Mouse (Mus musculus) brain, embryonic 14.5 days (tissue): Measurements from ENCODE around the gene Stk24. TPM values are rescaled to one million over a fixed set of nuclear protein-coding genes. Genes with fewer than 3 reads are reported as not detected.
A peak's percentile ranks its signal among the peaks of the same experiment; 100 is the strongest.

Source experiments
- DNase-seq: peaks from one replicate; pipeline ENCODE4 v3.0.0-alpha.2; 2011; ENCODE audit warnings: low read depth
- CTCF ChIP-seq: fragments of 200-500 bp; IDR thresholded peaks from 2 replicates; pipeline ENCODE4 v1.5.1; 2012; ENCODE audit warnings: inconsistent platforms, mild to moderate bottlenecking, moderate library complexity, borderline replicate concordance; ENCODE audit not compliant: insufficient read depth, insufficient read length; ENCODE audit errors: extremely low read depth
- POLR2A ChIP-seq: fragments of 200-500 bp; IDR thresholded peaks from 2 replicates; pipeline ENCODE4 v1.6.1; 2012; ENCODE audit warnings: mild to moderate bottlenecking, inconsistent platforms, borderline replicate concordance; ENCODE audit not compliant: poor library complexity, insufficient read depth, insufficient read length, severe bottlenecking; ENCODE audit errors: extremely low read depth
- polyA plus RNA-seq: library from polyadenylated mRNA; depleted of rRNA; stranded (reverse); fragments of >200 nt; gene quantifications from 2 replicates; pipeline ENCODE4 v1.2.3, GENCODE M21; 2012

The Stk24 gene
- polyA plus RNA-seq, 1 experiment = 29.7 TPM

- no peak for DNase-seq
- no peak for TF ChIP-seq CTCF
- TF ChIP-seq POLR2A = no peak
Observed at GRCm38 (mm10) chr14:121359015-121359414, 20.8 kb downstream of the Stk24 start.

GRCm38 (mm10) chr14:121358327-121358726 lies 21.5 kb downstream of the Stk24 start:
- TF ChIP-seq CTCF (no peak), POLR2A (no peak)
- DNase-seq = no peak

DNA sequence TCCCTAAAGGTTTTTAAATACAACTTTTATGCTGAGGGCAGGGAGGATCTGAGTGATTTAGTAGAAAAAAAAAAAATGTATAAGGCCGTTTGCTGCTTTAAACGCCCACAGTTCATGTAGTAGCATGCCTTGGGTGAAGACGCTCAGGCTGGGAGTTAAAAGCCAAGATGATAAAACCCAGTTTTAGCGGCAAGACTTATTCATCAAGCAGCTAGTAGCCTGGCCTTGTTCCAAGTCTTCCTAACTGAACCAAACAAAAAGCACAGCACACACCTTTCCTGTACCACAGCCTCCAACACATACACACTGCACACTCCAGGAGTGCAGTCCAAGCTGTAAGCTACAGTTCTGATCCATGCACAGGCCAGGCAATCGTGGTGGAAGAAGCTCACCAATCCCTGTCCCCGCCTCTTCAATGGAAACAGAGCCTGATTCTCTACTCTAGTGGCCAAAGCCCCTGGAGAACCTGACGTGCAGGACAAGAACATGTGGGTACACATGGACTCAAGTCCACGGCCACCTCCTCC lies 23.4 kb downstream of the Stk24 start:
- TF ChIP-seq CTCF = no peak
- TF ChIP-seq POLR2A = no peak
- peak; percentile 37 for DNase-seq

GRCm38 (mm10) chr14:121355732-121356131 lies 24.1 kb downstream of the Stk24 start:
- no peak for TF ChIP-seq CTCF
- TF ChIP-seq POLR2A = no peak
- no peak for DNase-seq

DNA sequence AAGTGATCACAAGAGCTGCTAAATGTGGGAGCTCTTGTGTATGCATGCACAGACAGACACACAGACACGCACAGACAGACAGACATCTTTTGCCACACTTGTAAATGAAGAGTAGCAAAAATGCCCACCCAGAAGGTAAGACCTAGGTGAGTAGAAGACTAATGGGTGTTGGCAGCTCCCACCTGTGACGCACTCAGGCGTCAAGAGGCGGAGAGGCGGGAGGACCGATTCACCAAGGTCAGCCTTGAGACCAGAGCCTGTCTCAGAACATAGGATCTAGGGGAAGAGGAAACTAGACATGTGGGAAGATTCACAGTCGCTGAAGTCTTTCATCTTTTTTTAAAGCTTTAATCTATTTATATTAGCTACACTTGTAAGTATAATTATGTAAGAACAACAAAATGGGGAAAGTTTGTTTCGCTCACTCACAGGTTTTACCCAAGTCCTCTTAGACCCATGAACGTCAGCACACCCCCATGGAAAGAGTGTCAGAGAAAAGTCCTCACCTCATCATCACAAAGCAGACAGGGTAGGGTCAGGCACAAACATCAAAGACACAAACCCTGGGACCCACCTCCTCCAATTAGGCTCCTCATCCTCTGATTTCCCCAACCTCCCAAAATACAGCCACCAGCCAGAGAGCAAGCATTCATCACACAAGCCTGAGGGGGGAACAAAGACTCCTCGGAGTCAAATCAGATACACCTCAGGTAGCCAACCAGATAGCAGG lies 26.0 kb downstream of the Stk24 start:
- TF ChIP-seq CTCF (no peak), POLR2A (no peak)
- no peak for DNase-seq

DNA sequence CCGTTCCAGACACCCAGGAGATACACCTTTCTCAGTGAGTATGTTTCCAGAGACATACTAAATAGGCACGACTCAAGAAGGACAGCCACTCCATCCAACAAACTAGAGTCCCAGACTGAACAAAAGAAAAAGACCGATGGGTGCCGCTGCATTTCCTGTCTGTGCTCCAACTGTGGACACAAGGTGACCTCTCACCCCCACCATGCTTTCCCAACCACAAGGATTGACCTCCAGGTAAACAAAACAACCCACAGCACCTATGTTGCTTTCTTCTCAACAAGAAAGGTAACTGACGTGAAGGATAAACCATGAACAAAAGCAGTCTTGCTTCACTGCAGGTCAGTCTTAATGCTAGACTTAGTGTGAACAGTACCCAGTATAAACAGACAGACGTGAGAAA lies 27.1 kb downstream of the Stk24 start:
- no peak for DNase-seq
- TF ChIP-seq POLR2A = no peak
- TF ChIP-seq CTCF = no peak

GRCm38 (mm10) chr14:121351737-121352136 lies 28.1 kb downstream of the Stk24 start:
- TF ChIP-seq POLR2A (no peak), CTCF (no peak)
- no peak for DNase-seq

DNA sequence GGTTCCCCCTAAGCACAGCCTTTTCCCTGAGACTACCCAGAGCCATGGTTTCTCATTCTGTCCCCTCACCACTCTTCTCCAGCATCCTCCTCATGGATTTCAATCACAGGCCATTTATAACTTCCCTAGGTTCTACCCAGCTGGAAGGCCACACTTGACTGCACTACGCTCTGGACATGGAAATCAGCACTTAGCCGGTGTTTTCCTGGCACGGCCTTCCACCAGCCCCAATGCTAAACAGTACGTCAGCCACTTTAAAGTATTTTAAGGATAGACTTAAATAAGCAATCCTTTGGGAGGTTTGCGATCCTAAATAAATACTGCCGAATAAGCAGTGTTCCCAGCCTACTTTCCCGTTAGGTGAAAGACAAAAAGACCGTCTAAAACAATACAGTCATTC lies 29.8 kb downstream of the Stk24 start:
- no peak for DNase-seq
- TF ChIP-seq CTCF = no peak
- TF ChIP-seq POLR2A = no peak

- TF ChIP-seq CTCF (no peak), POLR2A (no peak)
Observed at GRCm38 (mm10) chr14:121349291-121349690, 30.5 kb downstream of the Stk24 start.

DNA sequence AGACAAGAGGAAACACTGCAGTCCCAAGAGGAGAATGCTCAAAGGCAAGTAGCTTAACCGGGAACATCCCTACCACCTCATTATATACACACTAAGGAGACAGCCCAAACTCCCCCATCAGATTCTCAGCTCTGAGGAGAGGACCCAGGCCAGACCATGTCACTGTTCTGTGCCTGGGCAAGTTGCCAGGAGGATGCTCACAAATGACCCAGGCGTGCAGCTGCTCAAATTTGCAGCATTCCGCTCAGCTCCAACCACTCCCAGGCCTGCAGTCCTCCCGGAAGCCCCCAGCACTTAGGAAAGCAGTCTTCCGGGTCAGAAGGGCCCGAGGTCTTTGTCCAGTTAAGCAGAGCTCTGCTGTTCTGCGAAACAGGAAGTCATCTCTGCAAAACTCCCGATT lies 31.6 kb downstream of the Stk24 start:
- DNase-seq = peak; percentile 61
- TF ChIP-seq POLR2A = no peak
- no peak for TF ChIP-seq CTCF

More at GRCm38 (mm10) chr14:121349291-121349690, 30.5 kb downstream of the Stk24 start:
- no peak for DNase-seq

- DNase-seq = no peak
- TF ChIP-seq CTCF = no peak
- TF ChIP-seq POLR2A = no peak
Observed at GRCm38 (mm10) chr14:121347134-121347533, 32.7 kb downstream of the Stk24 start.

GRCm38 (mm10) chr14:121346654-121347053 lies 33.2 kb downstream of the Stk24 start:
- TF ChIP-seq CTCF = no peak
- no peak for TF ChIP-seq POLR2A
- DNase-seq = no peak

DNA sequence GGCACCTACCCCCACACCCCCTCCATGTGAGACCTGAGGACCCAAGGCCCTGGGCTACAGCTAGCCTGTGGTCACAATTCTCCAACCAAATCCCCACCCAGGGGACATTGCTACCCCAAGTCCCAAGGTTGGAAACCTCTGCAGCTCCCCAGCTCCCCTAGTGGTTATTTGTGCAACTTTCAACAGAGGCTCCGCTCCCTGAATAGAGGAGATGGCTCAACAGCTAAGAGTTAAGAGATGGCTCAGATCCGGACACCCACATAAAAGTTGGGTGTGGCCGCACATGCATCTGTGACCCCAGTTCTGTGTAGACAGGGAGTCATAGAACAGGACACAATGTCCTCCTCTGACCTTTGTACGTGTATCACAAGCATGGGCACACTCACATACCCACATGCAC lies 33.8 kb downstream of the Stk24 start:
- no peak for DNase-seq

GRCm38 (mm10) chr14:121344928-121345327 lies 34.9 kb downstream of the Stk24 start:
- DNase-seq = no peak
- TF ChIP-seq POLR2A = no peak
- no peak for TF ChIP-seq CTCF

More for the DNA sequence above, 33.8 kb downstream of the Stk24 start:
- TF ChIP-seq CTCF (peak; percentile 60; the same call in 1 of the 2 replicates), POLR2A (no peak)
